Mouse (Mus musculus) spleen, adult 12 weeks (tissue): ENCODE data around the gene Sema5b.

ENCODE experiments used
- DNase-seq: peaks from one replicate; pipeline ENCODE4 v3.0.0; 2022; ENCODE audit warnings: low spot score

Sema5b gene

GRCm38 (mm10) chr16:35711004-35711403 lies 170.1 kb downstream of the Sema5b start:
- DNase-seq, result no peak

- no peak for DNase-seq
Measured at GRCm38 (mm10) chr16:35713606-35714005, 172.7 kb downstream of the Sema5b start.
